Mouse (Mus musculus): Measurements from ENCODE around the gene Trpm3. TPM values are rescaled to one million over a fixed set of nuclear protein-coding genes. Genes with fewer than 3 reads are reported as not detected.
A peak's percentile ranks its signal among the peaks of the same experiment; 100 is the strongest.

The Trpm3 gene
- total RNA-seq, 2 experiments from 2014 or later: 38.9 to 40.3 TPM

GRCm38 (mm10) chr19:22925284-22925683 lies 786.4 kb downstream of the Trpm3 start:
- TF ChIP-seq CTCF (IDR thresholded peaks at IDR 0.05): no peak
- intact Hi-C loops (cut with DNase I): no loop called here
- no peak overlapping the region for H3K4me3 ChIP-seq

GRCm38 (mm10) chr19:22926753-22927152 lies 787.9 kb downstream of the Trpm3 start:
- Histone ChIP-seq H3K4me3 (no peak overlapping the region), H3K27ac (peak overlapping the region; percentile 51; the same call in 1 of the 2 replicates)
- DNase-seq (ENCODE audit: extremely low spot score in 1 of 2, low spot score in 2 of 2): no peak
- no peak for TF ChIP-seq CTCF (IDR thresholded peaks at IDR 0.05)
- intact Hi-C loops (cut with DNase I): no loop called here

More at GRCm38 (mm10) chr19:22925284-22925683, 786.4 kb downstream of the Trpm3 start:
- DNase-seq (ENCODE audit: extremely low spot score in 1 of 2, low spot score in 2 of 2): no peak
- peak overlapping the region; percentile 92 for H3K27ac ChIP-seq

GRCm38 (mm10) chr19:22928366-22928765 lies 789.5 kb downstream of the Trpm3 start:
- H3K4me3 ChIP-seq: no peak overlapping the region
- H3K27ac ChIP-seq: no peak overlapping the region; the same call in 1 of the 2 replicates
- no peak for TF ChIP-seq CTCF (IDR thresholded peaks at IDR 0.05)
- intact Hi-C loops (cut with DNase I): no loop called here
- DNase-seq (ENCODE audit: extremely low spot score in 1 of 2, low spot score in 2 of 2): no peak

- intact Hi-C loops (cut with DNase I): loop anchor here (1.0 to 2.0 kb wide), 2 partner anchors 13 to 49 kb away; no protein-coding TSS in a partner anchor
- peak overlapping the region; percentile 90 for H3K27ac ChIP-seq
Observed at GRCm38 (mm10) chr19:22929768-22930167, 790.9 kb downstream of the Trpm3 start.

GRCm38 (mm10) chr19:22930368-22930834 lies 791.6 kb downstream of the Trpm3 start:
- no peak for TF ChIP-seq CTCF (IDR thresholded peaks at IDR 0.05)
- DNase-seq (ENCODE audit: extremely low spot score in 1 of 2, low spot score in 2 of 2): peak in 1 of 2 experiments; percentile 42
- Histone ChIP-seq H3K27ac (peak overlapping the region; percentile 90), H3K4me3 (no peak overlapping the region)
- intact Hi-C loops (cut with DNase I): loop anchor here (1.0 to 2.0 kb wide), 2 partner anchors 14 to 48 kb away; no protein-coding TSS in a partner anchor

More at GRCm38 (mm10) chr19:22929768-22930167, 790.9 kb downstream of the Trpm3 start:
- DNase-seq (ENCODE audit: extremely low spot score in 1 of 2, low spot score in 2 of 2): peak in 1 of 2 experiments; percentile 52
- no peak for TF ChIP-seq CTCF (IDR thresholded peaks at IDR 0.05)
- H3K4me3 ChIP-seq: no peak overlapping the region

GRCm38 (mm10) chr19:22931006-22931405 lies 792.2 kb downstream of the Trpm3 start:
- intact Hi-C loops (cut with DNase I): loop anchor here (1.0 to 2.0 kb wide), 2 partner anchors 48 to 203 kb away; no protein-coding TSS in a partner anchor

GRCm38 (mm10) chr19:22935067-22935466 lies 796.2 kb downstream of the Trpm3 start:
- Histone ChIP-seq H3K27ac (peak overlapping the region; percentile 69), H3K4me3 (no peak overlapping the region)
- no peak for TF ChIP-seq CTCF (IDR thresholded peaks at IDR 0.05)
- intact Hi-C loops (cut with DNase I): no loop called here
- DNase-seq (ENCODE audit: extremely low spot score in 1 of 2, low spot score in 2 of 2): no peak

More at GRCm38 (mm10) chr19:22931006-22931405, 792.2 kb downstream of the Trpm3 start:
- no peak overlapping the region for H3K4me3 ChIP-seq
- H3K27ac ChIP-seq: peak overlapping the region; percentile 90
- no peak for TF ChIP-seq CTCF (IDR thresholded peaks at IDR 0.05)
- DNase-seq (ENCODE audit: extremely low spot score in 1 of 2, low spot score in 2 of 2): no peak

GRCm38 (mm10) chr19:22938848-22939724 lies 800.2 kb downstream of the Trpm3 start:
- Histone ChIP-seq H3K27ac (peak overlapping the region; percentile 83), H3K4me3 (no peak overlapping the region)
- no peak for TF ChIP-seq CTCF (IDR thresholded peaks at IDR 0.05)
- intact Hi-C loops (cut with DNase I): no loop called here
- no peak for DNase-seq (ENCODE audit: extremely low spot score in 1 of 2, low spot score in 2 of 2)

GRCm38 (mm10) chr19:22939836-22940235 lies 801.0 kb downstream of the Trpm3 start:
- H3K27ac ChIP-seq: peak overlapping the region; percentile 83
- H3K4me3 ChIP-seq: no peak overlapping the region
- TF ChIP-seq CTCF (IDR thresholded peaks at IDR 0.05): no peak
- no peak for DNase-seq (ENCODE audit: extremely low spot score in 1 of 2, low spot score in 2 of 2)
- intact Hi-C loops (cut with DNase I): loop anchor here (2.0 to 5.0 kb wide), 2 partner anchors 117 to 272 kb away; no protein-coding TSS in a partner anchor

- H3K27ac ChIP-seq: peak overlapping the region; percentile 83
- peak; percentile 65 to 75 for DNase-seq (ENCODE audit: extremely low spot score in 1 of 2, low spot score in 2 of 2)
- H3K4me3 ChIP-seq: no peak overlapping the region
- intact Hi-C loops (cut with DNase I): loop anchor here (2.0 to 5.0 kb wide), 2 partner anchors 116 to 272 kb away; no protein-coding TSS in a partner anchor
- TF ChIP-seq CTCF (IDR thresholded peaks at IDR 0.05): peak; percentile 80
Observed at GRCm38 (mm10) chr19:22940487-22940886, 801.6 kb downstream of the Trpm3 start.

- no peak overlapping the region for H3K4me3 ChIP-seq
- intact Hi-C loops (cut with DNase I): loop anchor here (2.0 to 5.0 kb wide), 2 partner anchors 116 to 271 kb away; no protein-coding TSS in a partner anchor
- TF ChIP-seq CTCF (IDR thresholded peaks at IDR 0.05): no peak
- peak overlapping the region; percentile 83 for H3K27ac ChIP-seq
- no peak for DNase-seq (ENCODE audit: extremely low spot score in 1 of 2, low spot score in 2 of 2)
Observed at GRCm38 (mm10) chr19:22940956-22941355, 802.1 kb downstream of the Trpm3 start.

GRCm38 (mm10) chr19:22952480-22952879 lies 813.6 kb downstream of the Trpm3 start:
- intact Hi-C loops (cut with DNase I): no loop called here
- DNase-seq (ENCODE audit: extremely low spot score in 1 of 2, low spot score in 2 of 2): no peak
- H3K27ac ChIP-seq: no peak overlapping the region
- no peak overlapping the region for H3K4me3 ChIP-seq
- TF ChIP-seq CTCF (IDR thresholded peaks at IDR 0.05): no peak

Data from left cerebral cortex, adult 2 months (tissue).